Mouse (Mus musculus): Measurements from ENCODE around the gene Prkd3. TPM values are rescaled to one million over a fixed set of nuclear protein-coding genes. Genes with fewer than 3 reads are reported as not detected.

Gene Prkd3
- polyA plus RNA-seq, 1 experiment: 21.4 TPM

DNA sequence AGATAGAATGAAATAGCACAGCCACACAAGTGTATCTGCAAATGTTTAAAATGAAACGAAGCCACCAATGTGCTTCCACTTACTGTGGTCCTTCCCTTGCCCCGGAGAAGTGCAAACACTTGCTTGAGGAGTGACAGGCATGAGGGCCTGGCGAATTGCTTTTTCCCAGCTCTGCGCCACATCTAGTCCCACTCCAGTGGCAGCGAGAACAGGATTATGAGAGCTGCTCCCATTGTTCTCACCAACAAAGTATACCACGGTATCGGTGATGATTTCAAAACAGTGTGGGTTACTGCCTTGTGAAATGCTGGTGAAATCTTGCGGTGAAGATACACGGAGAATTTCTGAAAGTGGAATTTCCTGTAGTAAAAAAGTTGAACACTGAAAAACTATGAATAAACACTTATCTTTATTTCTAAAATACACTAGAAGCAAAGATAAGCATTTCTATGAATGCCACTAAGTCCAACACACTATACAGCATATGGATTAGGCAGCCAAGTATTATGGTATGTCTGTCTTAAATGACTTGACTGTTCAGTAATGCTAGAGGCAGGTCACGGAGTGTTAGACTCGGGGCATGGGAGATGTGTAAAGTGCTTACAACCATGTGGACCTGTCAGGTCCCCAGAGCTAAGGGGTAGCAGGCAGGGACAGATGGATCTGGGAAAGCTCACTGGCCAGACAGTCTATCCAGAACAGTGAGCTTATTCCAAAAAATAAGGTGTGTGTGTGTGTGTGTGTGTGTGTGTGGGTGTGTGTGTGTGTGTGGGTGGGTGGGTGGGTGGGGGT lies 54.3 kb downstream of the Prkd3 start:
- TF ChIP-seq CTCF (IDR thresholded peaks at IDR 0.05; ENCODE audit: borderline replicate concordance, extremely low read depth, insufficient read depth, insufficient read length) (no peak), POLR2A (IDR thresholded peaks at IDR 0.05; ENCODE audit: borderline replicate concordance, extremely low read depth, insufficient read depth, insufficient read length, poor library complexity, severe bottlenecking) (no peak)
- DNase-seq (ENCODE audit: low read depth): no peak

DNA sequence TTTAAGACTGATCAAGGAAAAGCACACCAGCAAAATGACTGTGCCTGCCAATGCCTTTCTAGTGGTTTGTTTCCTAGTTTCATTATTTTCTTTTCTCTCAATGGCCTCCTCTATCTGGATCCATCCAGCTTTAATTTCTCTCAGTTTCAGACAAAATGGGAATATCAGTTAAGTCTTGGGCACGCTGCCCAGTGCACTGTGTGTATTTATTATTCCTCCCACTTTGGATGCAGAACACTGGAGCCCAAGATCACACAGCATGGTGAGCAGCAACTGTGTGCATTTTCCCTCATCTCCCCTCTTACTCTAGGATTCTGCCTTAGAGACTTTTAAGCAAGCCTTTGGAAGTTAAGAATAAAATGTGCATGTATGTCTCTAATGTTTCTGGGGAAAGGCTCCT lies 56.2 kb downstream of the Prkd3 start:
- no peak for TF ChIP-seq POLR2A (IDR thresholded peaks at IDR 0.05; ENCODE audit: borderline replicate concordance, extremely low read depth, insufficient read depth, insufficient read length, poor library complexity, severe bottlenecking)
- no peak for TF ChIP-seq CTCF (IDR thresholded peaks at IDR 0.05; ENCODE audit: borderline replicate concordance, extremely low read depth, insufficient read depth, insufficient read length)
- DNase-seq (ENCODE audit: low read depth): peak; percentile 61

DNA sequence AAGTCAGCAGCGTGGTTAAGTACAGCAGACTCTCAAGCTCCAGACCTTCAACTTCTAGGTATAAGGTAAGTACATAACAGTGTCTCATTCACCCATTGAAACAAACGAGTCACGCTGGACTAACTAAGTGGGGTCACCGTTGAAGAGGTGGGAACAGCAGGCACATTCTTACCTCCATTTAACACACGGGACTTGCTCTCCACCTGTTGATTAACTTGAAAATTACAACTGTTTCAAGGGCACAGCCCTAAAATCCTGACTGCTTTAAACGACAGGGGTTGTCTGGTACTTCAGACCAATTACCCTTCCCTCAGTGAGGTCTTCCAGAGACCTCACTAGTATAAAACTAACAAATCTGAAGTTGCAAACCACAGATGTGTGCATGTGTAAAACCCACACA lies 61.1 kb downstream of the Prkd3 start:
- no peak for TF ChIP-seq CTCF (IDR thresholded peaks at IDR 0.05; ENCODE audit: borderline replicate concordance, extremely low read depth, insufficient read depth, insufficient read length)
- TF ChIP-seq POLR2A (IDR thresholded peaks at IDR 0.05; ENCODE audit: borderline replicate concordance, extremely low read depth, insufficient read depth, insufficient read length, poor library complexity, severe bottlenecking): no peak
- no peak for DNase-seq (ENCODE audit: low read depth)

DNA sequence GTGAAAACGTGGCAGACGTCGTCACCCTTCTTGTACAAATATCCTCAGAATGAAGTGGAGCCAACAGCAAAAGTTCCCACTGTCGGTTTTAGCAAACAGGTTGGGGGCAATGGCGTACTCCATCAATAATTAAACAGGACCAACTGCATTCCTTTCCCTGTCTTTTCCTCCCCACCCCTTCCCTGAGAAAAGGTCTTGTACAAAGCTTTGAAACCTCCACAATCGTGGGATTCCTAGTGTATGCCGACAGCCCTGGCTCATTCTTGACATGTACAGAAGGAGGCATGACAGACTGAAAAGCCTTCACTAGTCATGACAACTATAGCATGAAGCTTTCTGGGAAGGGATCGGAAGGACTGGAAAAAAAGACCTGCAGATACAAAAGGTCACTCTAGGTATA lies 67.4 kb downstream of the Prkd3 start:
- no peak for DNase-seq (ENCODE audit: low read depth)

DNA sequence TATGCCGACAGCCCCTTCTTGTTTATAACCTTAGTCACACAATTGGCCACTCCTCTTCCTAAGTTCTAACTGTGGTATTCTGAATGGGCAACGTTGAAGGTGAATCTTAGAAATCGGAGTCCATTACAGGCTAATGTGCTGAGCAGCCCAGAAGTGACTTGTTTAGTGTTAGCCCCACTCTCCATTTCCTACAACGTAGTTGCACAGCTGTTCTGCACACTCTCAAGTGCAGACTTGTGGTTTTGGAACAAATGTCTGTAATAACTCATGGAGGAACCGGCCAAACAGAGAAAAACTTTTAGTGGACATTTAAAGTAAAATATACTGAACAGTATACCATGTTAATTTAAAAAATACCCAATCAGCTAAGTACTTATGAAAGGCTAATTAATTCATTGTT lies 68.5 kb downstream of the Prkd3 start:
- DNase-seq (ENCODE audit: low read depth): no peak
- TF ChIP-seq POLR2A (IDR thresholded peaks at IDR 0.05; ENCODE audit: borderline replicate concordance, extremely low read depth, insufficient read depth, insufficient read length, poor library complexity, severe bottlenecking) (no peak), CTCF (IDR thresholded peaks at IDR 0.05; ENCODE audit: borderline replicate concordance, extremely low read depth, insufficient read depth, insufficient read length) (no peak)

More for the DNA sequence above, 67.4 kb downstream of the Prkd3 start:
- TF ChIP-seq POLR2A (IDR thresholded peaks at IDR 0.05; ENCODE audit: borderline replicate concordance, extremely low read depth, insufficient read depth, insufficient read length, poor library complexity, severe bottlenecking) (no peak), CTCF (IDR thresholded peaks at IDR 0.05; ENCODE audit: borderline replicate concordance, extremely low read depth, insufficient read depth, insufficient read length) (no peak)

DNA sequence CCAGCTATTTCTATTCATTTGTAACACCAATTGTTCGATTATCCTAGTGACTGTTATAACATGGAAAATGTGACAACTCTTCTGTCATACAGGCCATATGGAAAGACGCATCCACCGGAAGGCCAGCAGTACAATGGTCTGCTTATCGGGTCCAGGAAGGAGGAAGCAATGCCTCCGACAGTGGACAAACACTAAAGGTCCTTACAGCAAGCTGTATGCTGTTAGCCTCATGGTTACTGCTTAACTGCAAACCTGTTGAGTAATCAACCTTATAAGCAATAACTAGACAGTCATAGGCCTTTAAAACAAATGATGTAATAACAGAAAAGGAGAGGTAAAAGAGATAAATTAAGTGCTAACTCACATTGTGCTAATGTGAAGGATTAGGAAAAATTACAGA lies 69.4 kb downstream of the Prkd3 start:
- TF ChIP-seq CTCF (IDR thresholded peaks at IDR 0.05; ENCODE audit: borderline replicate concordance, extremely low read depth, insufficient read depth, insufficient read length): no peak
- no peak for TF ChIP-seq POLR2A (IDR thresholded peaks at IDR 0.05; ENCODE audit: borderline replicate concordance, extremely low read depth, insufficient read depth, insufficient read length, poor library complexity, severe bottlenecking)
- DNase-seq (ENCODE audit: low read depth): no peak

DNA sequence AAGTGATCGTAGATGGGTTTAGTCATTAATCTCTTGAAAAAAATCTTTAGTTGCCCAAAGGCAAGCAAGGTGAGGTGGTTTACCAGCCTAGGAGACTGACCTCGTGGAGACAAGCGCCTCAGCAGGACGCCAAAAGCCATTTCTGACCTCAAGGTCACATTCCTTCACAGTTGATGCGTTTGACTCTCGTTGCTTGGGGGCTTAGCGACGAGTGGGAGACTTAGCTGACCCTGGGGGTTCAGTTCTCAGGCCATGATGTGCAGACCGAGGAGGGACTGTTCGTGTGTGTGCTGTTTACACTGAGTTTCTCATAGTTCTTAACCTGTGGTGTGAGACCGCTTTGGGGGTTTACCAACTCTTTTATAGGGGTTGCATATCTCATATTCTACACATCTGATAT lies 78.0 kb downstream of the Prkd3 start:
- no peak for TF ChIP-seq CTCF (IDR thresholded peaks at IDR 0.05; ENCODE audit: borderline replicate concordance, extremely low read depth, insufficient read depth, insufficient read length)
- no peak for TF ChIP-seq POLR2A (IDR thresholded peaks at IDR 0.05; ENCODE audit: borderline replicate concordance, extremely low read depth, insufficient read depth, insufficient read length, poor library complexity, severe bottlenecking)
- no peak for DNase-seq (ENCODE audit: low read depth)

DNA sequence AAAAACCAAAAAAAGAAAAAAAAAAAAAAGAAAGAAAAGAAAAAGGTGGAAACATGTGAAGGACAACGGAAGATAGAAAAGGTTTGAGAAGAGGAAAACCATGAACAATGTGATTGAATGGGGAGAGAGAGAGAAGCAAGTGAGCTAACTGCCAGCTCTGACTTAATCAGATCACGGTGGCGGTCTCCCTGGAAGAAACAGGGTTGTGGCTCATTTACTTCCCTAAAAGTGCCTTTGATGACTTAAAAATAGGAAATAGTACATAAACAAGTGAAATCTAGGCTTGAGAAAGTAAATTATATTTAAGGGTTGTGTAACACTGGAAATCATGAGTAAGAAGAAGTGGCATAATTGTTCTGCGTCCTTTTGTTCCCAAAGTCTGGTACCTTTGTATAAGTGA lies 81.7 kb downstream of the Prkd3 start:
- no peak for DNase-seq (ENCODE audit: low read depth)
- TF ChIP-seq CTCF (IDR thresholded peaks at IDR 0.05; ENCODE audit: borderline replicate concordance, extremely low read depth, insufficient read depth, insufficient read length) (no peak), POLR2A (IDR thresholded peaks at IDR 0.05; ENCODE audit: borderline replicate concordance, extremely low read depth, insufficient read depth, insufficient read length, poor library complexity, severe bottlenecking) (no peak)

DNA sequence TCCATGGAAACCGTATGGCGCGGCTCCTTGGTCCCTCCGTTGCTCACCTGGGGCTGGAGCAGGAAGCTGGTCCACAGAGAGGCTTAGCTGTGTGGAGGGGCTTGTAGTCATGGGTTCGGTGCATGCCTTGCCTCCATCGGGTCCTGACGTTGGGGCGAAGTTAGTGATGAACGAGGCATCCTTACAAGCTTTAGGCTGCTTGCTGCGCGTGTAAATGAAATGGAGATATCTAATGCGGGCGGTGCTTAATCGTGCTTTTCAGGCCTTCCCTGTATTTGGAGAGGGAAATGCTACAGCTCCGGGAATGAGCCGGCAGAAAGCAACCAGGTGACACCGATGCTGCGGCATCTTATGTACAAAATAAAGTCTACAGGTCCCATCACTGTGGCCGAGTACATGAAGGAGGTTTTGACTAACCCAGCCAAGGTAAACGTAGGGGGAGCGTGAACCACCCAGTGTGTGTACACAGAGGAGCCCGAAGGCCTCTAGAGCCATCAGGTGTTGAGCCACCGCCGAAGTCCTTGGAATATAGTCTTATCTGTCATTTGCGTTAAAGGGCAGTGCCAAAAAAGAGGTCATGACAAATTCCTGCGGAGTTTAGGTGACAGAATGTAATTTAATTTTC lies 83.3 kb downstream of the Prkd3 start:
- TF ChIP-seq POLR2A (IDR thresholded peaks at IDR 0.05; ENCODE audit: borderline replicate concordance, extremely low read depth, insufficient read depth, insufficient read length, poor library complexity, severe bottlenecking) (no peak), CTCF (IDR thresholded peaks at IDR 0.05; ENCODE audit: borderline replicate concordance, extremely low read depth, insufficient read depth, insufficient read length) (no peak)
- no peak for DNase-seq (ENCODE audit: low read depth)

DNA sequence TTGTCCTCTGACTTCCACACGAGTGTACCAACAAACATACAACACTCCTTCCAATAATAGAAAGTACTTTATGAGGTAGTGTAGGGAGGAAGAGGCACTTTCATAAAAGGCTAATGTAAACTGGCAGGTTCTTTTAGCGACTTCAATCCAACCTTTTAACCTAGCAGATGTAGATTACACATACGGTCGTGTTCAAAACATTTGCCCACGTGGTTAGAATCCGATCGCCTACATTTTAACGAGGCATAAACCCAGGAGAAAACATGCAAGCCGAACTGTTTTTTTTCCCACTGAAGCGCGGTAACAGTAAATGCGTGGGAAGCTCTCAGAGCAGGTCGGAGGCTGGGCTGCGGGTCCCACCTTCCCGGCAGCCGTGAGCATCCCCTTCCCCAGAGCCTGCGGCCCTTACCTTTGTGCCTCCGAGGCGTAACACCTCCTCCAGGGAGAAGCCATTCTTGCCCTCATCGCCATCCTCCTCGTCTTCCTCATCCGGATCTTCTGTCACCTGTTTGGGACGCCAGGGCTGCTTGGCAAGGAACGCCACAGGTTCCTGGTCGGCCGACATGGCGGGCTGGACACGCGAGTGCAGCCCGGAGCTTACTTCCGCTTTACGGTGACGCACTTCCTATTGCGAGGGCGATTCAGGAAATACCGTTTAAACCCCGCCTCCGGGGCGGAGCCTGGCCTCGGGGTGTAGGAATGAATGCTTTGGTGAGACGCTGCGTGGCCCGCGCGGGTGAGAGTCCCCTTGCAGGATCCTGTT lies 84.0 kb downstream of the Prkd3 start, which contains the start of the genes Cebpz and Ndufaf7:
Gene Cebpz, minus strand, starts transcription at position 601 of the 763 bp plus-strand sequence.
Gene Ndufaf7, plus strand, starts transcription at position 671 of the 763 bp plus-strand sequence.
- DNase-seq (ENCODE audit: low read depth): peak; percentile 99
- TF ChIP-seq CTCF (IDR thresholded peaks at IDR 0.05; ENCODE audit: borderline replicate concordance, extremely low read depth, insufficient read depth, insufficient read length): no peak
- TF ChIP-seq POLR2A (IDR thresholded peaks at IDR 0.05; ENCODE audit: borderline replicate concordance, extremely low read depth, insufficient read depth, insufficient read length, poor library complexity, severe bottlenecking): peak; percentile 41; the same call in 1 of the 2 replicates

DNA sequence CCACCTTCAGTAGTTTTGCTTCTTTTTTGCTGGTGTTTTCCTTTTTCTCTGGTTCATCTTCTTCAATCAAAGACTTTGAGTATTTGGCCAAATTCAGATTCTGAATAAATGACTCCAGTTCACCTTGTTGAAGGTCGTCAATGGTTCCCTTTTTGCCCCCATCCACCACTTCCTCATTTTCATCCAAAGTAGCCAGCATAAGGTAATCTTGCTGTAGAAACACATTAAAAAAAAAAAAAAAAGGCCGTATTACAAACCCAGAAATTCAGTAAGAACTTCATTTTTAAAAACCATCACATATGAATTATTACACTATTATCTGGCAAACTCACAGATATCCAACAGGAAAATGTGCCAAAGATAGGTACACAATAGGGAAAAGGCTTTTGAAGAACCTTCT lies 84.8 kb downstream of the Prkd3 start:
- no peak for TF ChIP-seq CTCF (IDR thresholded peaks at IDR 0.05; ENCODE audit: borderline replicate concordance, extremely low read depth, insufficient read depth, insufficient read length)
- TF ChIP-seq POLR2A (IDR thresholded peaks at IDR 0.05; ENCODE audit: borderline replicate concordance, extremely low read depth, insufficient read depth, insufficient read length, poor library complexity, severe bottlenecking): no peak
- no peak for DNase-seq (ENCODE audit: low read depth)

Data from brain, embryonic 14.5 days (tissue).